Comparison of ENCODE assay signal across 21 mouse cellular contexts in genomic region chr6:50223606-50224005, GRCm38 (mm10). TPM values are rescaled to one million over a fixed set of nuclear protein-coding genes. Genes with fewer than 3 reads are reported as not detected.
A peak's percentile ranks its signal among the peaks of the same experiment; 100 is the strongest.
DNase-seq lines count a peak whose midpoint lies in the region; ATAC-seq lines count a peak whose summit lies in the region.
"Had no signal": no experiment of that assay in that cellular context is flagged by ENCODE, and none has a peak within 500 bp of the region (broad histone marks: within the 10 kb centered on the region; RNA-seq: fewer than 3 reads in every experiment).

No protein-coding gene starts in this region.

- H3K27ac ChIP-seq in midbrain, embryonic 11.5 days (ENCODE audit: low read depth, low read length), result no peak overlapping the region
- no peak overlapping the region for H3K27ac ChIP-seq in midbrain, embryonic 14.5 days (replicated peaks; ENCODE audit: low read depth, low read length)
- H3K27ac ChIP-seq in macrophage, result peak overlapping the region; percentile 91

- no peak overlapping the region for H3K9ac ChIP-seq in midbrain, embryonic 11.5 days (ENCODE audit: low read length)
- no peak overlapping the region for H3K9ac ChIP-seq in midbrain, embryonic 14.5 days (replicated peaks; ENCODE audit: low read length)

- ATAC-seq in midbrain, embryonic 11.5 days (ENCODE audit: low FRiP score), result no peak
- no peak for ATAC-seq in midbrain, embryonic 14.5 days (ENCODE audit: low FRiP score, low TSS enrichment)
- ATAC-seq: activated CD4-positive, CD25-positive, alpha-beta regulatory T cell, adult 4 months; CD4-positive, CD25-positive, alpha-beta regulatory T cell, adult 4 months; Patski had no signal

- H3K4me1 ChIP-seq in midbrain, embryonic 11.5 days (ENCODE audit: control insufficient read depth, insufficient read depth, low read length), result no peaks in the 10 kb centered on the region
- no peaks in the 10 kb centered on the region for H3K4me1 ChIP-seq in midbrain, embryonic 14.5 days (ENCODE audit: control insufficient read depth, insufficient read depth, low read length)

- no peaks in the 10 kb centered on the region for H3K79me2 ChIP-seq in macrophage (ENCODE audit: inconsistent target)

- H3K4me3 ChIP-seq in midbrain, embryonic 11.5 days (ENCODE audit: low read depth, low read length), result no peak overlapping the region
- H3K4me3 ChIP-seq in midbrain, embryonic 14.5 days (replicated peaks; ENCODE audit: low read depth, low read length), result no peak overlapping the region
- no peak overlapping the region for H3K4me3 ChIP-seq in macrophage (ENCODE audit: inconsistent target)

- no peaks in the 10 kb centered on the region for H3K27me3 ChIP-seq in midbrain, embryonic 11.5 days (ENCODE audit: control insufficient read depth, insufficient read depth, low read length)
- no peaks in the 10 kb centered on the region for H3K27me3 ChIP-seq in midbrain, embryonic 14.5 days (ENCODE audit: control insufficient read depth, insufficient read depth, low read length)
- H3K27me3 ChIP-seq: CH12.LX, Patski had no signal

- H3K4me2 ChIP-seq in midbrain, embryonic 11.5 days, result no peak overlapping the region
- H3K4me2 ChIP-seq in midbrain, embryonic 14.5 days (ENCODE audit: low read length), result no peak overlapping the region

- H3K36me3 ChIP-seq in midbrain, embryonic 11.5 days (ENCODE audit: control insufficient read depth, insufficient read depth, low read length), result no peaks in the 10 kb centered on the region
- H3K36me3 ChIP-seq in midbrain, embryonic 14.5 days (ENCODE audit: control insufficient read depth, insufficient read depth, low read length), result peaks cover 12% of the 10 kb centered on the region
- H3K36me3 ChIP-seq in macrophage (ENCODE audit: inconsistent target), result no peaks in the 10 kb centered on the region
- H3K36me3 ChIP-seq: G1E had no signal

- DNase-seq in heart, adult 11 months, result peak; percentile 56
- no peak for DNase-seq in heart, adult 18-20 months
- DNase-seq in midbrain, embryonic 11.5 days (ENCODE audit: low spot score, missing footprints), result peak; percentile 66
- no peak for DNase-seq in midbrain, embryonic 14.5 days
- no peak for DNase-seq in right cerebral cortex, adult 2 months (ENCODE audit: low spot score in 2 of 2)
- DNase-seq: adrenal gland, adult 2 months; adrenal gland, adult 8-10 months; adrenal gland, postnatal 10 days; adrenal gland, postnatal 14 days; adrenal gland, postnatal 25 days; adrenal gland, postnatal 36 days; B cell, adult 2 months; cerebellum, adult 11 months; cerebellum, adult 11-12 months; cerebellum, adult 18-20 months had no signal

- 91% methylated on average over 4 of the region's 4 CpGs for WGBS in midbrain, embryonic 11.5 days
- WGBS in midbrain, embryonic 14.5 days, result 90% methylated on average over 4 of the region's 4 CpGs
- 88% methylated on average over 4 of the region's 4 CpGs for WGBS in macrophage (ENCODE audit: missing documents)

- no peaks in the 10 kb centered on the region for H3K9me3 ChIP-seq in midbrain, embryonic 11.5 days (ENCODE audit: control insufficient read depth, low read length)
- no peaks in the 10 kb centered on the region for H3K9me3 ChIP-seq in midbrain, embryonic 14.5 days (ENCODE audit: control insufficient read depth, low read length)

RNA-seq across cellular contexts. Expression of gene Gsdme, which starts 40.1 kb away (rescaled TPM):
- under 1 TPM; 0.30 to 0.44 TPM for total RNA-seq in heart, adult 18-20 months (2021)
- 52.9 and 55.2 TPM in 2 replicates for polyA plus RNA-seq in midbrain, embryonic 11.5 days (2014; fragmentation: Nextera tagmentation; extraction: Ambion mirVana)
- polyA plus RNA-seq in midbrain, embryonic 14.5 days (2014; fragmentation: Nextera tagmentation; extraction: Ambion mirVana), result 75.0 and 83.1 TPM in 2 replicates
- 1 to 10 TPM in 24 of 26 experiments, under 1 TPM in 2; 0.67 to 9.3 (median 3.3) TPM for total RNA-seq in macrophage (2018; cell fraction: chromatin; rRNA removed)
- total RNA-seq in macrophage (2018; cell fraction: cytosol; rRNA removed), result 1 to 10 TPM; 2.7 to 5.4 (median 4.1) TPM
- 10 to 100 TPM in 1 of 26 experiments, 1 to 10 TPM in 25; 1.4 to 18.3 (median 3.7) TPM for total RNA-seq in macrophage (2018; cell fraction: nucleus; rRNA removed)
- 3.0 to 13.4 TPM (median 4.4 TPM) in 3 replicates for polyA plus RNA-seq in macrophage (2018)

Comparison
In these comparisons a context has a peak if more than half of its experiments do, and no peak if none do; other contexts are left out.
1. DNase-seq: peak in heart, adult 11 months (single experiment) and midbrain, embryonic 11.5 days (single experiment); none in heart, adult 18-20 months (0 of 2), midbrain, embryonic 14.5 days (single experiment) and right cerebral cortex, adult 2 months (0 of 2).